Mouse (Mus musculus) olfactory bulb, adult 2 months (tissue): ENCODE data around the gene Rpusd3. TPM values are rescaled to one million over a fixed set of nuclear protein-coding genes. Genes with fewer than 3 reads are reported as not detected.

Experiments used
- H3K27ac ChIP-seq: fragments of 200-500 bp; 2 replicates; pipeline ENCODE4 v1.5.1; 2012; ENCODE audit warnings: low read depth, low read length; ENCODE audit not compliant: insufficient read depth
- H3K4me1 ChIP-seq: fragments of 200-500 bp; 2 replicates; pipeline ENCODE4 v1.6.1; 2012; ENCODE audit warnings: low read length; ENCODE audit not compliant: control insufficient read depth, insufficient read depth
- H3K4me3 ChIP-seq: fragments of 200-500 bp; 2 replicates; pipeline ENCODE4 v1.5.1; 2012; ENCODE audit warnings: mild to moderate bottlenecking, low read depth, low read length, moderate library complexity; ENCODE audit not compliant: insufficient read depth
- CTCF ChIP-seq: fragments of 200-500 bp; IDR thresholded peaks from 2 replicates; pipeline ENCODE4 v1.5.1; 2012; ENCODE audit warnings: low read depth, mild to moderate bottlenecking, low read length, moderate library complexity; ENCODE audit not compliant: insufficient read depth
- POLR2A ChIP-seq: fragments of 200-500 bp; IDR thresholded peaks from 2 replicates; pipeline ENCODE4 v1.6.1; 2012; ENCODE audit warnings: mild to moderate bottlenecking, low read depth, low read length, moderate library complexity; ENCODE audit not compliant: insufficient read depth
- WGBS: fragments of 180-500 bp; shearing (Covaris S2); methylation state at CpG from one replicate; pipeline ENCODE4 v1.1.7; 2018; 5-methylcytosine and 5-hydroxymethylcytosine counted together
- polyA plus RNA-seq: library from polyadenylated mRNA; stranded (reverse); fragments of >200 nt; gene quantifications from 2 replicates; pipeline ENCODE4 v1.2.4, GENCODE M21; 2012; ENCODE audit warnings: low replicate concordance; ENCODE audit not compliant: missing spikeins, insufficient read depth, insufficient read length

Rpusd3 gene
- polyA plus RNA-seq, 1 experiment = not detected

GRCm38 (mm10) chr6:113396270-113397030 is 22.7 kb downstream of the Rpusd3 start:
- Histone ChIP-seq H3K4me3 (no peak overlapping the region), H3K4me1 (peaks cover 12% of the 10 kb centered on the region), H3K27ac (no peak overlapping the region)
- TF ChIP-seq CTCF (no peak), POLR2A (no peak)
- WGBS = 88% methylated on average over 10 of the region's 10 CpGs

GRCm38 (mm10) chr6:113395501-113395900 is 23.6 kb downstream of the Rpusd3 start:
- 95% methylated on average over 6 of the region's 6 CpGs for WGBS
- TF ChIP-seq CTCF = no peak
- no peak for TF ChIP-seq POLR2A
- no peak overlapping the region for H3K27ac ChIP-seq
- H3K4me3 ChIP-seq = no peak overlapping the region
- H3K4me1 ChIP-seq = peaks cover 12% of the 10 kb centered on the region

GRCm38 (mm10) chr6:113394811-113395210 is 24.3 kb downstream of the Rpusd3 start:
- WGBS = 94% methylated on average over 11 of the region's 11 CpGs
- no peak overlapping the region for H3K27ac ChIP-seq

GRCm38 (mm10) chr6:113393951-113394350 is 25.2 kb downstream of the Rpusd3 start:
- H3K27ac ChIP-seq = no peak overlapping the region

More at GRCm38 (mm10) chr6:113394811-113395210, 24.3 kb downstream of the Rpusd3 start:
- peaks cover 12% of the 10 kb centered on the region for H3K4me1 ChIP-seq
- TF ChIP-seq CTCF (no peak), POLR2A (no peak)
- H3K4me3 ChIP-seq = no peak overlapping the region

GRCm38 (mm10) chr6:113392387-113393071 is 26.6 kb downstream of the Rpusd3 start:
- Histone ChIP-seq H3K27ac (no peak overlapping the region), H3K4me3 (peak overlapping the region; percentile 47), H3K4me1 (peaks cover 12% of the 10 kb centered on the region)
- TF ChIP-seq CTCF = no peak
- TF ChIP-seq POLR2A = no peak
- WGBS = 7% methylated on average over 51 of the region's 51 CpGs

More at GRCm38 (mm10) chr6:113393951-113394350, 25.2 kb downstream of the Rpusd3 start:
- no peak for TF ChIP-seq CTCF
- TF ChIP-seq POLR2A = no peak
- 90% methylated on average over 6 of the region's 6 CpGs for WGBS
- Histone ChIP-seq H3K4me3 (no peak overlapping the region), H3K4me1 (peaks cover 12% of the 10 kb centered on the region)

- no peak overlapping the region for H3K27ac ChIP-seq
- TF ChIP-seq POLR2A (no peak), CTCF (no peak)
- peaks cover 12% of the 10 kb centered on the region for H3K4me1 ChIP-seq
- H3K4me3 ChIP-seq = peak overlapping the region; percentile 47
- WGBS = 22% methylated on average over 10 of the region's 10 CpGs
Measured at GRCm38 (mm10) chr6:113392015-113392386, 27.1 kb downstream of the Rpusd3 start.

- no peak overlapping the region for H3K27ac ChIP-seq
- peaks cover 12% of the 10 kb centered on the region for H3K4me1 ChIP-seq
- H3K4me3 ChIP-seq = no peak overlapping the region
- 93% methylated on average over 3 of the region's 3 CpGs for WGBS
- TF ChIP-seq CTCF (no peak), POLR2A (no peak)
Measured at GRCm38 (mm10) chr6:113390715-113391114, 28.4 kb downstream of the Rpusd3 start.

GRCm38 (mm10) chr6:113388960-113389359 is 30.2 kb downstream of the Rpusd3 start, which contains the start of gene Ttll3:
Ttll3 (plus strand) TSS chr6:113389260.
- H3K4me1 ChIP-seq = peaks cover 19% of the 10 kb centered on the region
- H3K4me3 ChIP-seq = no peak within 1 kb of the TSS
- no peak within 1 kb of the TSS for H3K27ac ChIP-seq
- TF ChIP-seq POLR2A (no peak), CTCF (no peak)
- 61% methylated on average over 8 of the region's 8 CpGs for WGBS

GRCm38 (mm10) chr6:113386025-113386424 is 33.1 kb downstream of the Rpusd3 start:
- WGBS = 42% methylated on average over 3 of the region's 3 CpGs
- Histone ChIP-seq H3K4me1 (peaks cover 7% of the 10 kb centered on the region), H3K4me3 (no peak overlapping the region), H3K27ac (no peak overlapping the region)
- TF ChIP-seq CTCF = no peak
- TF ChIP-seq POLR2A = no peak
